21 mouse cellular contexts compared by ENCODE assay signal in the genomic region with DNA sequence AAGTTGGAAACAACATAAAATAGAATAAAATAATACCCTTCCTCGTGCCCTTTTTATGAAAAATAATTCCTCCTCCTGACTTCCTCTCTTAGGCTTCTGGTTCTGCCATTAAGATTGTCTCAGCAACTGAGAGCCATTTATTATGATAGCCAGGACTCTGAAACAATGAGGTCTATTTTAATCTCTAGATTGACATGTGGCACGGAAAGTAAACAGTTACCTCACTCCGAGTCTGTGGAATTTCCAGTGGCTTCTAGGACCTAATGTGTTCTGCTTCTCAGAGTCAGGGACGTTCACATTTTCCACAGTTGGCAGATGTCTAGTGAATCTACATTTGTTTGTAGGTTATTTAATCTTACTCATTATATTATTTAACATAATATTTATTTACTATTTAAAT.
DNase-seq lines count a peak whose midpoint lies in the region; ATAC-seq and TF ChIP-seq lines count a peak whose summit lies in the region.
"Had no signal": no experiment of that assay in that cellular context is flagged by ENCODE, and none has a peak within 500 bp of the region (broad histone marks: within the 10 kb centered on the region; RNA-seq: fewer than 3 reads in every experiment).

No protein-coding gene starts in this region.

- no peak for ATAC-seq in hindbrain, postnatal 0 days
- no peak for ATAC-seq in CD4-positive, CD25-positive, alpha-beta regulatory T cell, adult 4 months
- ATAC-seq: activated CD4-positive, CD25-positive, alpha-beta regulatory T cell, adult 4 months; forebrain, embryonic 16.5 days; liver, embryonic 12.5 days had no signal

- H3K9me3 ChIP-seq in hindbrain, postnatal 0 days (ENCODE audit: low read length), result no peaks in the 10 kb centered on the region
- H3K9me3 ChIP-seq: embryonic facial prominence, embryonic 15.5 days; limb, embryonic 12.5 days; liver, embryonic 12.5 days; lung, embryonic 15.5 days had no signal

- no peaks in the 10 kb centered on the region for H3K4me1 ChIP-seq in lung, adult 2 months (ENCODE audit: control insufficient read depth, insufficient read depth, low read length)
- H3K4me1 ChIP-seq in hindbrain, postnatal 0 days (ENCODE audit: insufficient read depth, low read length), result peaks cover 4% of the 10 kb centered on the region; the same call in 1 of the 2 replicates
- H3K4me1 ChIP-seq: embryonic facial prominence, embryonic 15.5 days; liver, embryonic 12.5 days had no signal

- H3K27ac ChIP-seq in hindbrain, postnatal 0 days, result no peak overlapping the region
- H3K27ac ChIP-seq: embryonic facial prominence, embryonic 15.5 days; hindbrain, embryonic 14.5 days; limb, embryonic 12.5 days; liver, embryonic 12.5 days had no signal

- peak; percentile 27 for DNase-seq in embryo, embryonic 10.5 days (ENCODE audit: low spot score)
- DNase-seq in embryo, embryonic 11 days, result no peak
- peak; percentile 55 to 76 for DNase-seq in heart, adult 9 months (ENCODE audit: low spot score in 2 of 2)
- DNase-seq in heart, postnatal 4 days, result no peak
- peak; percentile 28 for DNase-seq in lung, postnatal 25 days (ENCODE audit: low spot score)
- no peak for DNase-seq in lung, adult 2 months
- no peak for DNase-seq in hindbrain, postnatal 0 days (ENCODE audit: low spot score)
- DNase-seq: adrenal gland, postnatal 14 days; cerebellum, adult 11 months; cerebellum, postnatal 14 days; kidney, postnatal 10 days; thymus, postnatal 14 days had no signal

- no peaks in the 10 kb centered on the region for H3K27me3 ChIP-seq in hindbrain, postnatal 0 days (ENCODE audit: insufficient read depth, low read length)
- H3K27me3 ChIP-seq: embryonic facial prominence, embryonic 15.5 days; limb, embryonic 12.5 days; lung, embryonic 15.5 days had no signal

- no peak for TF ChIP-seq POLR2A in lung, adult 2 months (IDR thresholded peaks at IDR 0.05; ENCODE audit: borderline replicate concordance, extremely low read depth, low read depth, low read length)

- 16% methylated on average over 4 of the region's 4 CpGs for WGBS in lung, adult 2 months
- WGBS in hindbrain, postnatal 0 days, result 51% methylated on average over 4 of the region's 4 CpGs

- TF ChIP-seq CTCF in lung, adult 2 months (IDR thresholded peaks at IDR 0.05; ENCODE audit: insufficient read depth, low read length), result no peak
- no peak for TF ChIP-seq CTCF in hindbrain, postnatal 0 days (IDR thresholded peaks at IDR 0.05; ENCODE audit: low read depth)

- no peaks in the 10 kb centered on the region for H3K36me3 ChIP-seq in hindbrain, postnatal 0 days (ENCODE audit: insufficient read depth, low read length)
- H3K36me3 ChIP-seq: embryonic facial prominence, embryonic 15.5 days; G1E; limb, embryonic 12.5 days; liver, embryonic 12.5 days; lung, embryonic 15.5 days had no signal

- no peak overlapping the region for H3K4me3 ChIP-seq in lung, adult 2 months (replicated peaks; ENCODE audit: extremely low read depth, low read depth, low read length)
- H3K4me3 ChIP-seq in hindbrain, postnatal 0 days (ENCODE audit: low read length), result no peak overlapping the region
- H3K4me3 ChIP-seq: embryonic facial prominence, embryonic 15.5 days; limb, embryonic 12.5 days; liver, embryonic 12.5 days; lung, embryonic 15.5 days had no signal

- no peak overlapping the region for H3K9ac ChIP-seq in hindbrain, postnatal 0 days (replicated peaks; ENCODE audit: low read length)
- H3K9ac ChIP-seq: embryonic facial prominence, embryonic 15.5 days; hindbrain, embryonic 14.5 days; limb, embryonic 12.5 days; liver, embryonic 12.5 days; lung, embryonic 15.5 days had no signal

- H3K4me2 ChIP-seq in hindbrain, postnatal 0 days (ENCODE audit: low read depth, low read length), result no peak overlapping the region
- H3K4me2 ChIP-seq: embryonic facial prominence, embryonic 15.5 days; hindbrain, embryonic 14.5 days; limb, embryonic 12.5 days; liver, embryonic 12.5 days; lung, embryonic 15.5 days had no signal

Comparison
In these comparisons a context has a peak if more than half of its experiments do, and no peak if none do; other contexts are left out.
1. DNase-seq: peak in embryo, embryonic 10.5 days (single experiment), heart, adult 9 months (2 of 2) and lung, postnatal 25 days (single experiment); none in embryo, embryonic 11 days (single experiment), heart, postnatal 4 days (single experiment), lung, adult 2 months (single experiment) and hindbrain, postnatal 0 days (single experiment).